Mouse (Mus musculus) heart, adult 9 months (tissue): ENCODE data around the gene Cox14.
"Not testable (repeated sequence)": the region's sequence is repeated elsewhere in the genome, so short reads cannot be mapped to it uniquely, and the experiment has no call there.

Source experiments
- DNase-seq, 2 experiments: peaks; one replicate each; pipeline ENCODE4 v3.0.0; 2022; ENCODE audit warnings: low spot score in 2 of 2

The Cox14 gene

GRCm38 (mm10) chr15:99725341-99726155, at the start of gene Cox14:
Gene Cox14 (plus strand): TSS chr15:99725618.
- peak; percentile 98 for DNase-seq

GRCm38 (mm10) chr15:99677089-99677488, 48.3 kb upstream of the Cox14 start:
- DNase-seq: no peak

DNA sequence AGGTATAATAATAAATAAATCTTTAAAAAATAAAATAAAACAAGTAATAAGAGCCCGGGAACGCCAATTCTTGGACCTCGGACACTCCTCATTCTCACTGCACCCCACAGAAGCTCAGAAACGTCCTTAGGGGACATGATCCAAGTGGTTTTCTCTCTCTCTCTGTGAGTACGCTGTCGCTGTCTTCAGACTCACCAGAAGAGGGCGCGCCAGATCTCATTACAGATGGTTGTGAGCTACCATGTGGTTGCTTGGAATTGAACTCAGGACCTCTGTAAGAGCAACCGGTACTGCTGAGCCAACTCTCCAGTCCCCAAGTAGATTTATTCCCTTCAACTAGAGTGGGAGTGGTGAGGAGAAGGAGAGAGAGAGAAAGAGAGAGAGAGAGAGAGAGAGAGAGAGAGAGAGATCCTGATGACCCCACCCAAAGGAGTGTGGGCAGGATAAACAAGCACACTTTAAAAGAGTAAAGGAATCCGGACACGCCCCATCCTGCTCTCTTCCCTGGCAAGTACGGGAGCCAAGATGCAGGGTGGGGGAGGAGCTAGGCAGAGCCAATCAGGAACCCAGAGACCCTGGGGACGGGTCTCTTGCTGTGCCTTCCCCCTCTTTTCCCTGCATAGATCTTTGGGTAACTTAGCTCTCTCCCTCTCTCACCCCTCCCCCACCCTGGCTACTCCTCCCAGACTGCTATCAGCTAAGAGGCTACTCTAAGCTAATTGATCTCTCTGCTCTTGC, 47.2 kb upstream of the Cox14 start:
- no peak for DNase-seq

DNA sequence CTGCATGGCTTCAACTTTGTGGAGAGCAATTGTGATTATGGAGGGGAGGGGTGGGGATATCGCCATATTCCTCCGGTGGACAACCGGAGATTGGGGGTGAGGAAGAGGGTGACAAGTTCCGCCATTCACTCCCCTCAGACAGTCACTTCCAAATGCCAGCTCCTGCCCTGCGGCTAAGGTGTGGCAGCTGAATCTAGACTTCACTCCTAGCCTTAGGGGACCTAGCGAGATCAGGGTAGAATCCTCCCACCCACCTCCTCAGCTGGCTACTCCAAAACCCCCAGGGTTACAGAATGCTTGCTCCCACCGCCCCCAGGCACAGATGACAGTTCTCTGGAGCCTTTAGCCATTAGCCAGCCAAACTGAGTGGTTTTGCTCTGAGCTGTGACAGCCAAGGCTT, 46.4 kb upstream of the Cox14 start:
- no peak for DNase-seq

GRCm38 (mm10) chr15:99682880-99683279, 42.5 kb upstream of the Cox14 start:
- no peak for DNase-seq

DNA sequence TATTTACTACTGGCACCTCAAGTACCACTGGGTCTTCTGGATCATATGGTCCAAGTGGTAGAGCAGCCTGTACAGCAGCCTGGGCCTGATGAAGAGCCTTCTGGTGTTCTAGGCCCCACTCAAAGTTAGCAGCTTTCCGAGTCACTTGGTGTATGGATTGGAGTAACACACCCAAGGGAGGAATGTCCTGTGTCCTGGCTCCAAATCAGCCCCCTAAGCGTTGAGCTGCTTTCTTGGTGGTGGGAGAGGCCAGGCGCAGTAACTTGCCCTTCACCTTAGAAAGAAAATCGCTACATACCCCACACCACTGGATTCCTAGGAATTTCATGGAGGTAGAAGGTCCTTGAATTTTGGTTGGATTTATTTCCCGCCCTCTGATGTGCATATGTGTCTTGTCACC, 41.3 kb upstream of the Cox14 start:
- DNase-seq: no peak

GRCm38 (mm10) chr15:99688712-99689111, 36.7 kb upstream of the Cox14 start:
- DNase-seq: peak in 1 of 2 experiments; percentile 55

- DNase-seq: no peak
Measured at GRCm38 (mm10) chr15:99690924-99691323, 34.5 kb upstream of the Cox14 start.

DNA sequence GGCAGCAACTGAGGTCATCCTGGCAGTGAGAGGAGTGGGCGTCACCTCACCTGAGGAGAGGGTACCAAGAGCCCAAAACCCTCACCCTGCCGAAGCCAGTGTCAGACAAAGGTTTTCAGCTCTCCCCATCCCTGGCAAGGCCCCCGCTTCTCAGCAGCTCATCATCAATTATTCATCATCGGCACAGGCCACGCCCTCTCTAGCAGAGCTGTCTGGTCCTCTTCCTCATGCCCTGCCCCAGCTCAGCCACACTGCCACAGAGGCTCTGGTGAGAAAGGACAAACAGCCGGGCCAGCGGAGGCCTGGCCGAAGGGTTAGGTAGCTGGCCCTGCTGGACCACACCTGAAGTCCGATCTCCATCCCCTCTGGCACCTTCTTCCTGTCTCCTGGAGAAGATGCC, 33.4 kb upstream of the Cox14 start:
- DNase-seq: no peak

DNA sequence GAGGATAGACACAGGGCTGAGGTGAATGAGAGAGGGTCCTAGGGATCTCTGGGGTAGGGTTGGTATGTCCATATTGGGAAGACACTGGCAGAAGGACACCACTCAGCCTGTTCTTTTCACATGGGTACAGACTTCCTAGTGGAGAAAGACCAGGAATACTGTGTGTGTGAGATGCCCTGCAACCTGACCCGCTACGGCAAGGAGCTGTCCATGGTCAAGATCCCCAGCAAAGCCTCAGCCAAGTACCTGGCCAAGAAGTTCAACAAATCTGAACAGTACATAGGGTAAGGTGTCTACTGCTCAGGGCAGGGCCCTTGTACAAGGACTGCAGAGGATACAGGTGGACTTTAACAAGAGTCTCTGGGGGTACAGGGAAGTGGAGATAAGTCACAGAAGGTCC, 28.1 kb upstream of the Cox14 start:
- DNase-seq: no peak

- DNase-seq: no peak
Measured at GRCm38 (mm10) chr15:99698533-99699085, 26.8 kb upstream of the Cox14 start.

- DNase-seq: no peak
Measured at GRCm38 (mm10) chr15:99699715-99700114, 25.7 kb upstream of the Cox14 start.

- DNase-seq: no peak
Measured at GRCm38 (mm10) chr15:99700219-99701106, 25.0 kb upstream of the Cox14 start.

- not testable (repeated sequence) for DNase-seq
Measured at GRCm38 (mm10) chr15:99701640-99701998, 23.8 kb upstream of the Cox14 start.

GRCm38 (mm10) chr15:99701999-99702900, 23.2 kb upstream of the Cox14 start, which contains the start of gene Smarcd1:
Gene Smarcd1 (plus strand): TSS chr15:99702129.
- peak; percentile 87 to 93 for DNase-seq

DNA sequence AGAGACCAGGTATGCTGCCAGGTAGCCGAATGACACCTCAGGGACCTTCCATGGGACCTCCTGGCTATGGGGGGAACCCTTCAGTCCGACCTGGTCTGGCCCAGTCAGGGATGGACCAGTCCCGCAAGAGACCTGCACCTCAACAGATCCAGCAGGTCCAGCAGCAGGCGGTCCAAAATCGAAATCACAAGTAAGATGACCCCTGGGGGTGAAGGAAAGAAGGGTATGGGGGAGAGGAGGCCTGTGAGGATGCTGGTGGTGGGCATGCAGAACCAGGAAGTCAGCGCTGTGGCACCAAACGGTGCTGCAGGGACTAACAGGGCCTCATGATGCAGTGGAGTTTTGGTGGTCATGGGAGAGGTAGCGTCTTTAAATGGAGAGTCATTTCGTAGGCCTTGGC, 22.3 kb upstream of the Cox14 start:
- no peak for DNase-seq

DNA sequence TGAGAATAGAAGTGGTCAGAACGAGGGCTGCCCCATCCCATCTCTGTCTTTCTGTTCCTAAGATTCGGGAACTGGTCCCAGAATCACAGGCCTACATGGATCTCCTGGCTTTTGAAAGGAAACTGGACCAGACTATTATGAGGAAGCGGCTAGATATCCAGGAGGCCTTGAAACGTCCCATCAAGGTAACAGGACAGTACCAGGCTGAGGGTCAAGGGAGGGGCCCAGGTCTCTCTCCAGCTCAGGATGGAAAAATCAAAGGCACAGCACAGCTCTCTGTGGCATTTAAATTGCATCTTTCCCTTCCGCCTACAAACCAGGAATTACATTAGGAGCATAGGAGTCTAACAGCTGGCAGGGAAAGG, 21.8 kb upstream of the Cox14 start:
- no peak for DNase-seq

DNA sequence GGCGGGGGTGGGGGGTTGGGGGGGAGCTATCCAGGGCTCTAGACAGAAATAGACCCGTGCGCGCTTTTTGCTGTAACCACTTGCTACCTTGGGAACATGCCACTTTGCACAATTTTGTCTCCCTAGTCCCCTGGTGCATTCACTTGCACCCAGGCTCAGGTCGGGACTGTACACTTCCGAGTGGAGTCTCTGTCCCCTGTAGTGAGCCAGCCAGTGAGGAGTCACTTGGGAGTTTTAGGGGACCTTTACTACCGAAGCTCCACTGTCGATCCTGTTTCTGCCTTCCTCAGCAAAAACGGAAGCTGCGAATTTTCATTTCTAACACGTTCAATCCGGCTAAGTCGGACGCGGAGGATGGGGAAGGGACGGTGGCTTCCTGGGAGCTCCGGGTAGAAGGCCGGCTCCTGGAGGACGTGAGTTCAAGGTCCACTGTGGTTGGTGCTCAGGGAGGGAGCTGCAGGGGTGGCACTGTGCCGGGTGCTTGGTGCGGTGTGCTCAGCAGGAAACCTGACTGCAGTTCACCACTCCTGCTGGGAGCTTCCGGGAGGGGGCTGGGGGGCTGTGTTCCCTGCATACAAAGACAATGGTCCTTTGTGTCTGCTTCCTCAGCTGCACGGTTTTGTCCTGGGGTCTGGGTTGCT, 21.3 kb upstream of the Cox14 start:
- DNase-seq: no peak

- DNase-seq: peak in 1 of 2 experiments; percentile 62
Measured at GRCm38 (mm10) chr15:99704881-99705280, 20.5 kb upstream of the Cox14 start.

- peak in 1 of 2 experiments; percentile 60 for DNase-seq
Measured at GRCm38 (mm10) chr15:99705440-99706048, 19.9 kb upstream of the Cox14 start, which contains the start of gene Gm17349. Gene Gm17349 (minus strand): TSS chr15:99705490.
